Mouse (Mus musculus) mouse trophoblast stem cell (cell line): ENCODE data around the gene Irf8.

Experiments used
- in situ Hi-C, 2 experiments: fragments of 300-500 bp; cut with MseI, MboI; formaldehyde crosslinking; loops; 2 replicates in 1 of 2; 3 replicates in 1 of 2; pipeline ENCODE4 v1.15.1; 2025

The Irf8 gene

DNA sequence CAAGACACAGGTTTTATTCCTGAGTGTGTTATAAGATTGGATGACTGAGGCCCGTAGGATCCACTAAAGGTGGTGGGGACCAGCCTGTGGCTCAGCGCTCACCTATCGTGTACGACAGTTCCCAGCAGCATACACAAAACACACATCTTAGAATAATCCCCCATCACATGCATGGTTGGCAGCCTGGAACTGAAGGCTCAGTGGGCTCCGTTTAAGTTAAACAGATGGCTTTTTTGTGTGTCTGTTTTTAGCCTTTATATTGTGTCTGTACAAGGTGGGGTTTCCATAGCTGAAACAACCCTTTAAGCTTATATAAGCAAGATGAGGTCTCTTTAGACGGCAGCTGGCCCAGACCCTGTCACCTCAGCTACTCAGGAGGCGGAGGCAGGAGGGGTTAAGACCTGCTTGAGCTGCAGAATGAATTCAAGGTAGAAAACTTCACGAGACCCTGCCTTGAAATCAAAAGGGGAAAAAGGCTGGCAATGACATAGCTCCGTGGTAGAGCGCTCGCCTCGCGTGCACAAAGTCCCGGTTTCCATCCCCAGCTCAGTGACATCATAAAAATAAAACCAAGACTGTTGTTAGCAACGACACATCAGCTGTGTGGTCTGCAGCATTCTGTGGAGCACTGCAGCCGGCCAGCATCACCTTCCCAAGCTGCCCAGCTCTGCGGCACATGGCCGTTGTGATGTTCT is 10.0 kb downstream of the Irf8 start:
- in situ Hi-C loops = no loop called here

GRCm38 (mm10) chr8:120747286-120747685 is 11.1 kb downstream of the Irf8 start:
- in situ Hi-C loops = no loop called here

DNA sequence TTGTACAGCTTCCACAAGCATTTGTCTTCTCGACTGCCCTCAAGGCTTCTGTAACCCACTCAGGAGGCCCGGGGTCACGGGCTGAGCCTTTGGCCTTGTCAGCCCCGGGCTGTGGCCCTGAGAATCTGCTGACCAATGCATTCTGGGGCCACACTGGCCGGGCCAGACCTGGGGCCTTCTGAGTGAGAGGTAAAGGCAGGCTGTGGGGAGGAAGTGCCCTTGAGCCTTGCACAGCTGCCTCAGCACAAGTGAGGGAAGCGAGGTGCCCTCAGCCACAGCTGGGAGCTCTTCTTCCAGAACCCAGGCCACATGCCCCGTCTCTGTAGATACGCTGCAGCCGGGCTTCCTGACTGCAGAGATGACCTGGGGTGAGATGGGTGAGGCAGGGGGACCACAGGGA is 14.5 kb downstream of the Irf8 start:
- in situ Hi-C loops = no loop called here

DNA sequence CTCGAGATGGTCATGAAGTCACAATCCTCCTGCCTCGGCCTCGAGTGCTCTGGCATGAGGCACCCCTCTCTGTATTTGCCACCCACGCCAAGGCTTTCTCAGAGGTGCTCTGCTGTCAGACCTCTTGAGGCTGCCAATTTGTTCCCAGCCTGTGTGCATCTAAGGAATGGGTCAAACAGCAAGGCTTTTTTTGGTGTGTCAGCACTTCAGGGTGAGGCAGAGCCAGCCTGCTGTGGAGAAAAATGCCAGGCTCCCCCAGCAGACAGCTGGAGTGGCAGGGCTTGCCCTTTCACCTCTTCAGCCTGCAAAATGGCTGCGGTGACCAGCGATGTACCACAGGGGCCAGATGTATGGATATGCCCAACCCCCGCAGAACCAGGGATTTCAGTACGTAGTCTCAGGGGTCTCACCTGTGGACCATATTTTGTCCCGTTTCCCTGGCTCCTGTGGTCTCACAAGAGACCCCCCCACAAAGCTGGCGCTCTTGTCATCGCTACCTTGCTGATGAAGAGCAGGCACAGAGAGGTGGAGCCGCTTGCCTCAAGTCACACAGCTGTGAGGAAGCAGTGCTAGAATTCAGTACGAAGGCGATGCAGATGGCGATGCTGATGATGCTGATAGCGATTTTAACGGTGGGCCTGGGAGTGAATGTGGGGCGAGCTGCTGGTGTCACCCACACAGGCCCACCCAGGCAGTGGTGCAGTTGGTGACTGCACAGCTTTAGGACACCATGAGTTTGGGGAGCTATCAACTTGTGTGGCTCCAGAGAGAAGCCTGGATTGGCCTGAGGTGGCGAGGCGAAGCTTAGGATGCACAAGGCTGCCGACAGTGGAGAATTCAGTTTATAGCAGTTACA is 15.3 kb downstream of the Irf8 start:
- in situ Hi-C loops = no loop called here

GRCm38 (mm10) chr8:120752082-120752452 is 15.9 kb downstream of the Irf8 start:
- in situ Hi-C loops = no loop called here

GRCm38 (mm10) chr8:120753476-120753875 is 17.3 kb downstream of the Irf8 start:
- in situ Hi-C loops = no loop called here

GRCm38 (mm10) chr8:120755306-120756297 is 19.4 kb downstream of the Irf8 start:
- in situ Hi-C loops = no loop called here

DNA sequence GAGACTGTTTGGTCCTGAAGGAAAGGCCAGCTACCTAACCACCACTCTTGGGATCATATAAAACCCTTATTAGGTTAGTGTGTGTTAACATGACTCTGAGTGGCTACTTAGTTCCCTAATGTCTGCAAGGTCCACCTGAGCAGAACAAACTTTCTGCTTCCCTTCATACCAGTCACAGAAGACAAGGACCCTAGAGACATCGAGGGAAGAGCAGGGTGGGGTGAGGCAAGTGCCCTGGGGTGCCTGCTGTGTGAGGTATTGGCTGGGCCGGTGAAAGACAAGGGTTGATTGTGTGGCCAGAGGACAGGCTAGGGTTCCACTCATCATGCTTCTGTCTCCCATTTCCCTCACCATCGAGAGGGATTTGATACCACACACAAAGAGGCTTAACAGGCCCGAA is 21.8 kb downstream of the Irf8 start:
- in situ Hi-C loops = no loop called here

DNA sequence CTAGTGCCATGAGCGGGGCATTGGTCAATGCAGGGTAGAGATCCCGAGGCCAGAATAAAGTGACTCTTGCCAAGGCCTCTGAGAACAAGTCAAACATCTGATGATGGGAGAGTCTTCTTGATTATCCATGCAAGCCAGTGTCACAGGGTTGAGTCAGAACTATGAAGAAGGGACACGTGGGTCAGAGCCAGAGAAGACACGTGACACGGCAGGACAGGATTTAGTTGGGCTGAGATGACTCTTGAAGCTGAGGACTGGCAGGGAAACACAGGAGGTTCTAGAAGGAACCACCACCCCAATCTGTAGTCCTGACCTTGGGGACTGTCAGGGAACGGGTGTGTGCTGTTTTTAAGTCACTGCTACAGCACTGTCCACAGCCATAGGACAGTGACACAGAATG is 23.7 kb downstream of the Irf8 start:
- in situ Hi-C loops = no loop called here

- in situ Hi-C loops = no loop called here
Observed at GRCm38 (mm10) chr8:120760341-120761215, 24.4 kb downstream of the Irf8 start.

- in situ Hi-C loops = no loop called here
Observed at GRCm38 (mm10) chr8:120763267-120763666, 27.1 kb downstream of the Irf8 start.

GRCm38 (mm10) chr8:120764638-120765037 is 28.5 kb downstream of the Irf8 start:
- in situ Hi-C loops = no loop called here

- in situ Hi-C loops = no loop called here
Observed at GRCm38 (mm10) chr8:120766622-120767021, 30.5 kb downstream of the Irf8 start.

DNA sequence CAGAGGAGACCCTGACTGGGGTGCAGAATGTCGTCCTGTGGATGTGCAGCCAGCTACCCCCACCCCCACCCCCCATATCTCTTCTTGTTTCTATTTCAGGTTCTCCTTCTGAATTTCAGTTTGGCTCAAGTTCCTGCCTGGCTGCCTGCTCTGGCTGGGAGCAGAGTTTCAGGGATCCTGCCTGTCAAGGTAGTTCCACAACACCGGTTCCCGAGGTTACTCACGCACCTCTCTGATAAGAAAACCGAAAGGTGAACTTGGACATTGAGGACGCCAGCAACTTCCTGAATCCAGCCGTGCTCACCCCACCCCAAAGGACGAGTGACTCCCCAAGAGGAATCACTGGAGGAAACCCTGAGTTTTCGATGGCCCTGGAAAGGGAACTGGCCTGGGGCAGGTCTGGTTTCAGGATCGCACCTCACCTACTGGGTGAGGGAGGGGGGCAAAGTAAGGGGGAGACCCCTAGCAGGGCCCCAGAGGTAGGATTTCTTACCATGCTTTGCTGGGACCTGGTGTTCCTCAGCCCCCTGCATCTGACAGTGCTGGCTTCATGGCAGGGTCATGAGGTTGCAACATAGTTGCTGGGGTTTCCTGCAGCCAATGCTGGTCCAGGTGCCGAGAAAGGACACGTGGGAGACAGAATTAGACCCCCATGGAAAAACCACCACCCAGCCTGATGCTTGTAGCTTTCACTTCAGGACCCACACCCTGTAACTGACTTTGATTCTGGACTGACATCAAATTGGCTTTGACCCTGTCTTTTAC is 32.5 kb downstream of the Irf8 start:
- in situ Hi-C loops = no loop called here

DNA sequence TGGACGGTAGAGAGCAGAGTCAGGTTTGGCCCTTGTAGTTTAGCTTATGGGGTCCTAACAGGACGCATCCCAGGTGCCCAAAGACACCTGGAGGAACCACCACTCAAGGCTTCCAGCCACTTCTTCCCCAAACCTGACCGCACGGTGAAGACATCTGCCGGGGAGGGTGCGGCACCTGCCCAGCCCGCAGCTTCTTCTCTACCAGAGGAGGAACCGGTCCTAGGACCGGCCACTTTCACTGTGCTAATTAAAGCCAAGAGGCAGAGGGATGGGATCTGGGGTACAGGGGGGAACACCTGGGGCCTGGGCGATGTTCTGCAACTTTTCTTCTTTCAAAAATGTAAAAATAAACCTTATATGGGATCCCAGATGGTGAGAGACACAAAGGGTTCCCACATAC is 41.0 kb downstream of the Irf8 start:
- in situ Hi-C loops = no loop called here

GRCm38 (mm10) chr8:120777732-120778131 is 41.6 kb downstream of the Irf8 start:
- in situ Hi-C loops = no loop called here

- in situ Hi-C loops = no loop called here
Observed at GRCm38 (mm10) chr8:120779106-120779505, 42.9 kb downstream of the Irf8 start.

DNA sequence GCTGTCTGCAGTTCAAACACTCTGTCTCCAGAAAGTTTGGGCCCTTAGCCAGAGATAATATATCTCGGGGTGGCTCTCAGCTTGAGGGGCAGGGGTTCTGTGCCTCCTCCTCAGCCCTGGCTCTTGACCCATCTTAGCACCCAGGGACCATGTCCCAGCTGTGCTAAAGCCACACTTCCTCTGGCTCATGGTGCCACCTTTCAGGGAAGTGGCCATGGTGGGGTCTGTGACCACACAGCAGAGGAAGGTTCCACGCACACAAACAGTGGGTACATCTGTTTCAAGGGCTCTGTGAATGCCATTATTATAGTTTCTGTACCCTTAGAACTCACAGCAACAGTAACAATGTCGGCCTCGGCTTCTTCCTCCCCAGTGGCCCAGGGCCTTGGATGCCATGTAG is 47.6 kb downstream of the Irf8 start:
- in situ Hi-C loops = loop anchor here in 1 of 2 experiments (5.0 kb wide), 1 partner anchor 81 kb away; no protein-coding TSS in a partner anchor

- in situ Hi-C loops = no loop called here
Observed at GRCm38 (mm10) chr8:120786753-120787152, 50.6 kb downstream of the Irf8 start.

DNA sequence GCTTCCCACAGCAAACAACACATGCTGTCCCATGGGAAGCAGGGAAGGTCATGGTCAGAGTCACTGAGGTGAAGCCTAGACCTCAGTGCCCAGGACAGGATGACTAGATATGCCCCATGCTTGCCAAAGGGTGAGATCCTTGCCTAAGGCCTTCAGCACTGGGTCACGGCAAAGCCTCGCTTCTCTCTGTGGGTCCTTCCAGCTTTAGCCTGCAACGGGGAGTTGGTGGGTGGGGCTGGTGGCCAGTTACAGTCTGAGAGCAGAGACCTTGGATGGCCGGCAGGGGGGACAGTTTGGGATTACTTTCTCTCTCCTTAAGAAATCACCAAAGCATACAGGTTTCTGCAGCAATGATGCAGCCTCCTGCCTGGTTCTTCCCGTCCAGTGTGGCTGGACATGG is 51.5 kb downstream of the Irf8 start:
- in situ Hi-C loops = no loop called here
